Mouse (Mus musculus): Measurements from ENCODE around the gene Eif4e.

Eif4e gene

GRCm38 (mm10) chr3:138526073-138526915, at the start of gene Eif4e:
Gene Eif4e, plus strand, starts transcription at chr3:138526179.
- peak; percentile 64 to 66 for DNase-seq

DNA sequence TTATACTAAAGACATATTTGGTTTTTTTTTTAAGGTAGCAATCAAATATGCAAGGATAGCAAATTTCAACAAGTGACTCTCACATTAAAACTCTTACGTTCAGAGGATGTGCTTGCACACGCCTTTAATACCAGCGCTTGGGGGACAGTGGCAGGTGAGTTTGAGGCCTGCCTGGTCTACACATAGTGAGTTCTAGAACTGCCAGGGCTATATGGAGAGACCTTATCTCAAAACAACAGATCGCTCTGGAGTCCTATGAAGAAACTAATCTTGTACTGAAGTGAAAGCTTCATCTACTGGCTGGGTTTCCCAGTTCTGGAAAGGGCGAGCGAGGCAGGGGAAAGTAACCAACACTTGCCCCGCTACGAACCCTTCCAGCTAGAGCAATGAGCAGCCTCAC, 46.5 kb upstream of the Eif4e start:
- DNase-seq, result no peak

DNA sequence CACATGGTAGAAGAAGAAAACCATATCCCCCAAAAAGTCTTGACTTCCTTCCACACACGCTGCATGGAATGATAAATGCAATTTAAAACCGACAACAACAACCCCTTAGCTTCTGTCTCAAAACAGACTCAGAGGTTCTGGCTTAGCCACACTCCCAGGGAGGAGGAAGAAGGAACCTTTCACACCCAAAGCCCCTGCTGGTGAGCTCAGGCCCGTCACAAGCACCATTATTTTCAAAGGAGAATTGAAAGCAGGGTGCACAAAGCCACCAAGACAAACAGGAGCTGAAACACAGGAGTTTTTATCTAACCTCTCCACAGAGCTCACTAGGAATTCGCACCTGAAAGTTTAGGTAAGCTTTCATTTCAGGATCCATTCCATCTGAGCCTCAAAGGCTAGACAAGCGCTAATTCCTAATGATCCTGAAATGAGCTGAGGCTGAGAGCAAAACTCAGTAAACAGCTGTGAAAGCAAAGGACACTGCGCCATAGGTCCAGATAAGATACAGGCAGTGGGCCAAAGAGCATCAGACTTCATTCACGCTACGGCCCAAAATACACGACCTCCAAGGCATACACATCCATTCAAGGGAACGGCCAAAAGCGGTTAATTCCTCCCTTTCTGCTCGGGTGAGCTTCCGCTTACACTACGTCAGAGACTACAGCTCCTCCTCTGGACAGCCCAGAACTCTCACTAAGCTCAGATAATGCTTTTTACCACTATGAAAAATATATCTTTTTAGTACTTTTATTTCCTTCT, 44.3 kb upstream of the Eif4e start:
- DNase-seq, result no peak

- no peak for DNase-seq
These were observed 42.7 kb upstream of the Eif4e start for GRCm38 (mm10) chr3:138483240-138483639.

DNA sequence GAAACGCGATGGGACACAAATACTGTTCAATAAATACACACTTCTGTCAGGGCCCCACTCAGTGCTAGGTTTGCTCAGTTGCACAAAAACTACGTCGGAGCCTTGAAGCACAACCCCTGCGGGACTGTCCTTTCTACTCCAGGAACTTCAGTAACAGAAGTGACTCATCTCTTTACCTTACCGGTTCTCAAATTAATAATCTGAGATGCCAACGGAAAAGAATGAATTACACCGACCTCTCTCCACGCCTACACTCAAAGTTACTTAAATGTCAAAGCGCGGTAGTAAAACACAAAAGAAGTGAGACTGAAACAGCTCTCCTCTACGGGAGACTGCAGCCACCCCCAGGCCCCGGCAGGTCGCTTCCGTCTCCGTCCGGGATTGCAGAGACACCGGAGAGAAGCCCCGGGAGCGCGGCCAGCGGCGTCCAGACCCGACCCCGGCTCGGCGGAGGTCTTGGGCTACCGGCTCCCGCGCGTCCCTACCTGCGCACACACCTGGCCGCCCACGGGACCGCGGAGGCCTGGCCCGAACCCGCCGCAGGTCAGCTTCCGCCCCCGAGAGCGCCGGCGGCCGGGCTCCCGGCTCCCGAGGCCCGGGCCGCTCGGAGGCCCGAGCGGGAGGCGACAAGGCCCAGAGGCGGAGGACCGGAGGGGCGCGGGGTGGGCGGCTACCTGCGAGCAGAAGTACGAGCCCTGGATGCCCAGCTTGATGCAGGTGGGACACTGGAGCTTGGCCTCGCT, 37.2 kb upstream of the Eif4e start:
- no peak for DNase-seq

DNA sequence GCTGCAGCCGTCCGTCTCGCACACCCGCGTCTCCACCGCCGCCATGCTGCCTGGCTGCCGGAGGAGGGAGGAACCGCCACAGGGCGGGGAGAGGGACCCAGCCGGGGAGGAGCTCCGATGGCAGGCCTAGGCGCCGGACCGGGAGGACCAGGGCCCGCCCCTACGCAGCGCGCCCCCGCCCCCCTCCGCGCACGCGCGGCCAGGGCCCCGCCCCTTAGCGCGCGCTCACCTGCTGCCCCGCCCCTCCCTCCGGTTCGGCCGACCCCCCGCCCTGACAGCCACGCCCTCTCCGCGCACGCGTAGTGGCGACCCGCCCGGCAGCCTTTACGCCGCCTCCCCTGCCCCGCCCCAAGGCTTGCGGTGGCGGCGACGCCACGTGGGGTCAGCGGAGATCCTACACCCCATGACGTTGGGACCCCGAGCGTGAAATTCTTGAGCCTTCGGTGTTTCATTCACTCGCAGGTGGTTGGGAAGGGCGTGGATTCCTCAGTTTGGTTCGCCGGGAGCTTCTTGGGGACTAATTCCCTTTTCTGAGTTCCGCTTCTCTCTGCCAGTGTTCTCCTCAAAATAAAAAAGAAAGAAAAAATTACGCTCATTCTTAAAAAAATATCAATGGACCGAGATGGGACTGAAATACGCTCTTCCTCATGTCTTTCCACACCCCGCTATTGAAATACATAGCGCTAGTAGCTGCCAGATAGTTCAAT, 36.5 kb upstream of the Eif4e start, which contains the start of gene Metap1:
TSS of gene Metap1 (minus strand) at position 189 of the 707 bp plus-strand sequence.
- peak; percentile 97 to 98 for DNase-seq

GRCm38 (mm10) chr3:138490034-138490337, 36.0 kb upstream of the Eif4e start:
- no peak for DNase-seq

DNA sequence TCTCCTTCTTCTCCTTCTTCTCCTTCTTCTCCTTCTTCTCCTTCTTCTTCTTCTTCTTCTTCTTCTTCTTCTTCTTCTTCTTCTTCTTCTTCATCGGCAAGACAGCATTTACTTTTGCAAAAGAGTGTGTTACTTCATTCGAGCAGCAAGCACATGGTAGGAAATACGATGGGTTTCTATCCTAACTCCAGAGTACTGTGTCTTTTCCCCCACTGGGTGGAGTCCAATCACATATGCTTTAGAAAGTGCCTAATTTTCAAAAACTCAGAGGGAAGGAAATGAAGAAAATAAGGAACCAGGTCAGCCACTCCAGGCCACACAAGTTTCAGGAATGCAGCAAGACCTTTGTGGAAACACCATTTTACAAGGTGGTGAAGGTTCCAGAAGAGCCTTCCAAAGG, 32.3 kb upstream of the Eif4e start:
- no peak for DNase-seq

DNA sequence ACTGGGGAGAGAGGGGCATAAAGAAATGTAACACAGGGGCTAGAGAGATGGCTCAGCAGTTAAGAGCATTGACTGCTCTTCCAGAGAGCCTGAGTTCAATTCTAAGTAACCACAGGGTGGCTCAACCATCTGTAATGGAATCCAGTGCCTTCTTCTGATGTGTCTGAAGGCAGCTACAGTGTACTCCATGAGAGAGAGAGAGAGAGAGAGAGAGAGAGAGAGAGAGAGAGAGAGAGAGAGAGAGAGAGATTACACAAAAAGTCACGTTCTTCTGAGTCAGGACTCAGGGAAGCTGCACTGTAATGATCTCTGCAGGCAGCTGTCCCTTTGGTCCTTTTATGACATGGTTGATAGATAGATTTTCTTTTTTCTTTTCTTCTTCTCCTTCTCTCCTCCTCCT, 31.4 kb upstream of the Eif4e start:
- DNase-seq, result no peak

DNA sequence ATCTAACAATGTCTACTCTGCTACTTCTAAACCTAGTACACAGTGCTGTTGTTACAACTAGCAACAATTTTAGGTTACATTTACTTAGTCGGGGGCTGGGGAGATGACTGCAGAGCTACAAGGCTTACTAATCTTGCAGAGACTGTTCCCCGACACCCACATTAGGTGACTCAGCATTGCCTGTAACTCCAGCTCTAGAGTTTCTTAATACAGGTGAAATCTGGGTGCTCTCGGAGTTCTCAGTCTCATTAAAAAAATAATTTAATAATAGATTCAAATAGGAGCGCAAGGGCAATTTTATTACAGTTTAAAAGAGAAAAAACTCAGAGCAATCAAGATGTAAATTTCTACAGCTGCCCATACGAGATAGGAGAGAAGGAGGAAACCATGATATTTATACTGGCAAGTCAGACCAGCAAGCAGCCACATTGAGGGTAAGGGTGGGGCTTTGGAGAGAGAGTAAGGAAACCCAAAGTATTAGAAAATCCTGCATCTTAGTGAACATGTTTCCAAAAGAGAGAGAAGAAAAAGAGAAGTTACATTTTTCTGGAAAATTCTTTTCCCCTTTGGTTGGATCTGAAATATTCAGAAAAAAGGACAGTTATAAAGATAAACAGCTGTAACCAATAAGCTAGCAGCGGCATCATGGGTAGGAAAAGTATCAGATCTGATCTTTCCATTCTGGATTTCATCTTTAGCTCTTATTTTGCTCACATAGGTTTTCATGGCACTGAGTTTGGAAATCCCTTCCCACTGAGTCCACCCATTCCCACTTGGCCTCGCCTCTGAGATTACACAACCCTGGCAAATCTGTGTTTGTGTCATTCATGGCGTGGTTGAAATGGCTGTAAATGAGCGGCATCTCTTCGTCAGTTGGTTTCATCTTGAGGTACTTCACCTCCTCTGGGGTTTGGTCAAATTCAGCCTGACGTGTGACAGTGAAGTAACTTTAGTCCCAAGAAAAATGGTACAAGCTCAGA, 30.5 kb upstream of the Eif4e start:
- DNase-seq, result no peak

DNA sequence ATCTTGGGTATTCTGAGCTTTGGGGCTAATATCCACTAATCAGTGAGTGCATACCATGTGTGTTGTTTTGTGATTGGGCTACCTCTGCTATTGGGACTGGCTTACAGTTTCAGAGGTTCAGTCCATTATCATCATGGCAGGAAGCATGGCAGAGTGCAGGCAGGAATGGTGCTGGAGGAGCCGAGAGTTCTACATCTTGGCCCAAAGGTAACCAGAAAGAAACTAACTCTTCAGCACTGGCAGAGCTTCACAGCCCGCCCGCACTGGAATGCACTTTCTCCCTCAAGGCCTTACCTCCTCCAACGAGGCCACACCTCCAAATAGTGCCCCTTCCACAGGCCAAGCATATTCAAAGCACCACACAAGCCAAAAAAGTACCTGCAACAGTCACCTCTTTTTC, 27.2 kb upstream of the Eif4e start:
- no peak for DNase-seq

- DNase-seq, result no peak
These were observed 25.9 kb upstream of the Eif4e start for GRCm38 (mm10) chr3:138499854-138500740.

GRCm38 (mm10) chr3:138503754-138504153, 22.2 kb upstream of the Eif4e start:
- no peak for DNase-seq

- peak in 1 of 2 experiments; percentile 40 for DNase-seq
These were observed 19.2 kb upstream of the Eif4e start for GRCm38 (mm10) chr3:138506749-138507148.

- no peak for DNase-seq
These were observed 16.4 kb upstream of the Eif4e start for GRCm38 (mm10) chr3:138509581-138509980.

- DNase-seq, result no peak
These were observed 15.5 kb upstream of the Eif4e start for GRCm38 (mm10) chr3:138510471-138510870.

GRCm38 (mm10) chr3:138513243-138513642, 12.7 kb upstream of the Eif4e start:
- DNase-seq, result no peak

- DNase-seq, result no peak
These were observed 11.2 kb upstream of the Eif4e start for GRCm38 (mm10) chr3:138514749-138515148.

GRCm38 (mm10) chr3:138515656-138516370, 10.2 kb upstream of the Eif4e start:
- DNase-seq, result no peak

DNA sequence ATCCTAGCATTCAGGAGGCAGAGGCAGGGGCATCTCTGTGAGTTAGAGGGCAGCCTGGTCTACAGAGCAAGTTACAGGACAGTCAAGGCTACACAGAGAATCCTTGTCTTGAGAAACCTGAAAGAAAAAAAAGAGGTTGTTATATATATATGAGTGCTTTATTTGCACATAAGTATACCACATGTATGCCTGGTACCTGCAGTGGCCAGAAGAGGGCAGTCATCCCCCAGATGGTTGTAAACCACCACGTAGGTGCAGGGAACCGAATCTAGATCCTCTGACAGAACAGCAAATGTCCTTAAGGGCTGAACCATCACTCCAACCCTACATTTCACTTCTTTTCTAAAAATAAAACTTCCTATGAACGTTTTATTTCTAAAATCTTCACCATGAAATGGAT, 8.1 kb upstream of the Eif4e start:
- DNase-seq, result no peak
